Mouse (Mus musculus): ENCODE data around the gene Mc1r. TPM values are rescaled to one million over a fixed set of nuclear protein-coding genes. Genes with fewer than 3 reads are reported as not detected.

Gene Mc1r
- polyA plus RNA-seq (2012; fragmentation: generic; extraction: Trizol): 0.01 TPM
- long read RNA-seq, experiment 1: 0 reads
- long read RNA-seq, experiment 2: 0 reads

DNA sequence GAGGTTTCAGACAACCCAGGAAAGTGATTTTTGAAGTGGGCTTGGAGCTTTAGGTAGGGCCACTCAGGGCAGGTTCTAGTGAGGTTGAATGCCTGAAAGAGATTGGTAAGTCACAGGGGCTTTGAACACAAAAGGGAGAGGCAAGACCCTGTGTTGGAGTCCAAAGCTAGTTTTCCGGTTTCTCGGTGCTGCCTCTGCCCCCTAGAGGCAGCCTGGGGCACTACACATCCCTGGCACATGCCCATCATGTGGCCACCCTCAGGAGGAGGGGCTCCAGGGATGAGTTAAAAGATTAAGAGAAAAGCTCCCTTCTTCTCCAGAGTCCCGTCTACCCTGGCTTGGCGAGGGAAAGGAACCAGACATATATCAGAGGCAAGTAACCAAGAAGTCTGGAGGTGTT is at the start of gene Mc1r:
Mc1r (plus strand) TSS at position 322 of the 400 bp plus-strand sequence.
- Histone ChIP-seq H3K79me2 (ENCODE audit: control insufficient read depth, insufficient read depth) (no peaks in the 10 kb centered on the region), H3K4me3 (ENCODE audit: insufficient read depth, poor library complexity, severe bottlenecking) (no peak within 1 kb of the TSS), H3K79me3 (ENCODE audit: low read depth) (no peaks in the 10 kb centered on the region), H3K36me3 (ENCODE audit: control insufficient read depth, insufficient read depth) (peaks cover 11% of the 10 kb centered on the region), H3ac (ENCODE audit: control insufficient read depth, insufficient read length, low read depth) (no peak within 1 kb of the TSS), H3K27me3 (ENCODE audit: control insufficient read depth, insufficient read depth, insufficient read length) (no peaks in the 10 kb centered on the region)
- TF ChIP-seq CEBPB (IDR thresholded peaks at IDR 0.05; ENCODE audit: low read depth) (no peak), USF1 (IDR thresholded peaks at IDR 0.05; ENCODE audit: low read depth) (peak; percentile 74), MYOG (IDR thresholded peaks at IDR 0.05; ENCODE audit: control insufficient read depth, extremely low read depth, insufficient read length) (no peak), CTCF (IDR thresholded peaks at IDR 0.05; ENCODE audit: control insufficient read depth, insufficient read depth, insufficient read length) (peak; percentile 52), MAX (IDR thresholded peaks at IDR 0.05) (no peak), FOSL1 (IDR thresholded peaks at IDR 0.05; ENCODE audit: insufficient read depth, low read length, poor library complexity, severe bottlenecking) (no peak), MYOD1 (IDR thresholded peaks at IDR 0.05; ENCODE audit: control insufficient read depth, insufficient read length, low read depth) (no peak)

DNA sequence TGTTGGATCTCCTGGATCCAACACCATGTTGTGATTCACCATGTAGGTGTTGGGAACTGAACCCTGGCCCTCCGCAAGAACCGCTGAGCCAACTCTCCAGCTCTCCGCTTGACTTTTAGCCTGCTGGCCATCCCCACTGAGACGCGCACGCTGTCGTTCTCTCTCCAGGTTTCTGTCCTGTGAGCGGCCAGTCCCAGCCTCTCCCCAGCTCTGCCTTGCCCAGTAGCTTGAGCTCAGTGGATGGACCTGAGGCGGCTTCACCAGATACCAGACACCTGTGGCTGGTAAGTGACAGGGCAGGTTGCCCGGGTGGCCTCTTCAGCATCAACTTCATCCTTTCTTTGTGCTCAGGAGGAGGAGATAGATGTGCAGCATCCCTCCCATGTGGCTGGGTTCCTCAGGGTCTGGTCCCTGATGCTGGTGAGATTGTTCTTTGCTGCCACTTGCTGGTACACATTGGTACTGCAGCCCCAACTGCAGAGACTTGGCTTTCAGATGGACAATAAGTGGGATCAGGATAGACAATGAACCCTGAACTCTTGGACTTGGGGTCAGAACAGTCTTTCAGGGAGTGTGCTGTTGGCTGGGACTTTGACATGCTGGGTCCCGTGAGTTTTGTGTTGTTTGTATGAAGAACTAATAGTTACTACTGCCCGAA is 45.7 kb upstream of the Mc1r start:
- Histone ChIP-seq H3K27me3 (ENCODE audit: control insufficient read depth, insufficient read depth, insufficient read length) (no peaks in the 10 kb centered on the region), H3K79me3 (ENCODE audit: low read depth) (no peaks in the 10 kb centered on the region), H3K79me2 (ENCODE audit: control insufficient read depth, insufficient read depth) (no peaks in the 10 kb centered on the region), H3K36me3 (ENCODE audit: control insufficient read depth, insufficient read depth) (peaks cover 7% of the 10 kb centered on the region), H3K4me3 (ENCODE audit: insufficient read depth, poor library complexity, severe bottlenecking) (no peak overlapping the region), H3ac (ENCODE audit: control insufficient read depth, insufficient read length, low read depth) (no peak overlapping the region)
- no peak for TF ChIP-seq MYOD1 (IDR thresholded peaks at IDR 0.05; ENCODE audit: control insufficient read depth, insufficient read length, low read depth)
- TF ChIP-seq USF1 (IDR thresholded peaks at IDR 0.05; ENCODE audit: low read depth): no peak
- TF ChIP-seq MAX (IDR thresholded peaks at IDR 0.05): no peak
- peak; percentile 59 for TF ChIP-seq CTCF (IDR thresholded peaks at IDR 0.05; ENCODE audit: control insufficient read depth, insufficient read depth, insufficient read length)

DNA sequence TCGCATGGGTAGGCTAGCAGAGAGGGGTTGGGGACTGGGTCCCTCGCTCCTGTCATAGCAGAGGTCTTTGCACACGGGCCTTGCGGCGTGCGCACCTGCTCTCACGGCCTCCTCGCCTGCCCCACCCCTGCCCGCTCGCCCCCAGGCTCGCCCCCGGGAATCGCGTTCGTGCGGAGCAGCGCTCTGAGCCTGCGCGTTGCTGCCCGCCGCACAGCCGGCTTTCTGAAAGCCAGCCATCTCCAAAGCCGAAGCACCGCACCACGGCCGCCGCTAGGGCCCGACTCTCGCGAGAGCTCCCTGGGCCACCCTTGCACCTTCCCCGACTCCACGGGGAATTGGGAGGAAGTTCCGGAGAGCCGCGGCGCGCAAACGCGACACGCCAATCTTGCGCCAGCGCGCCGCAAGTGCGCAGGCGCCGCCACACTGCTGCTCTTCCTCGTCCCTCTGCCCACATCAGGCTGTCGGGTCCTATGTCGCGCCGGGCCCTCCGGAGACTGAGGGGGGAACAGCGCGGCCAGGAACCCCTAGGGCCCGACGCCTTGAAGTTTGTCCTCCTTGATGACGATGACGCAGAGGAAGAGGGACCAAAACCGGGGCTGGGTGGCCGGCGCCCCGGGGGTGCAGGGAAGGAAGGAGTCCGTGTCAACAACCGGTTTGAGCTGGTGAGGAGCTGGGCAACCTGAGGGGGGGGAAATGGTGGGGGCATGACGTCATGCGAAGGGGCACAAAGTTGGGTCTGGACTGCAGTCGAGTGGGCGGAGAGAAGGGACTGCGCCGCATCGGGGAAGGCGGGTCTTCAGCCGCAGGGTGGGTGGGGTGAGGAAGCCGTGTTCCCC is 33.3 kb upstream of the Mc1r start, which contains the start of gene Tcf25:
Tcf25 (plus strand) TSS at position 351 of the 836 bp plus-strand sequence.
- H3K79me3 ChIP-seq (ENCODE audit: low read depth): peaks cover 32% of the 10 kb centered on the region
- peak within 1 kb of the TSS; percentile 87 for H3ac ChIP-seq (ENCODE audit: control insufficient read depth, insufficient read length, low read depth)
- H3K4me3 ChIP-seq (ENCODE audit: insufficient read depth, poor library complexity, severe bottlenecking): peak within 1 kb of the TSS; percentile 84
- no peaks in the 10 kb centered on the region for H3K27me3 ChIP-seq (ENCODE audit: control insufficient read depth, insufficient read depth, insufficient read length)
- peaks cover 45% of the 10 kb centered on the region for H3K79me2 ChIP-seq (ENCODE audit: control insufficient read depth, insufficient read depth)
- peaks cover 16% of the 10 kb centered on the region for H3K36me3 ChIP-seq (ENCODE audit: control insufficient read depth, insufficient read depth)
- TF ChIP-seq USF1 (IDR thresholded peaks at IDR 0.05; ENCODE audit: low read depth): no peak
- TF ChIP-seq CTCF (IDR thresholded peaks at IDR 0.05; ENCODE audit: control insufficient read depth, insufficient read depth, insufficient read length): peak; percentile 5

DNA sequence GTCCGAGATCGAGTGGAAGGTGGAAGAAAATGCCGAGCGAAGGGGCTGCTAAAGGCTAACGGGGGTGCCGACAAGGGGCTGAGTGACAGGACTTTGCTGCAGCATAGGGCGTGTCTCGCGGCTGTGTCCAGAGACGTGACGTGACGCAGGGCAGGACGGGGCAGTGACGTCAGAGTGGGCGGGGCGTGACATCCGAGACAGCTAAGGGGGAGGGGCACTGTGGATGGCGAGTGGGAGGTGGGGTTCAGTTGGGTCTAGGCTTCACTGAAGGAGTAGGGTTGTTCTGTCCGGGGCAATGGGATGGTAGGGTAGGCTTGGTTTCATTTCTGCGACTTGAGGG is 32.7 kb upstream of the Mc1r start:
- peaks cover 51% of the 10 kb centered on the region for H3K79me2 ChIP-seq (ENCODE audit: control insufficient read depth, insufficient read depth)
- peaks cover 36% of the 10 kb centered on the region for H3K79me3 ChIP-seq (ENCODE audit: low read depth)
- H3K27me3 ChIP-seq (ENCODE audit: control insufficient read depth, insufficient read depth, insufficient read length): no peaks in the 10 kb centered on the region
- TF ChIP-seq MAX (IDR thresholded peaks at IDR 0.05) (no peak), MYOG (IDR thresholded peaks at IDR 0.05; ENCODE audit: control insufficient read depth, extremely low read depth, insufficient read length) (no peak), CTCF (IDR thresholded peaks at IDR 0.05; ENCODE audit: control insufficient read depth, insufficient read depth, insufficient read length) (no peak), MYOD1 (IDR thresholded peaks at IDR 0.05; ENCODE audit: control insufficient read depth, insufficient read length, low read depth) (no peak), FOSL1 (IDR thresholded peaks at IDR 0.05; ENCODE audit: insufficient read depth, low read length, poor library complexity, severe bottlenecking) (no peak), CEBPB (IDR thresholded peaks at IDR 0.05; ENCODE audit: low read depth) (no peak), USF1 (IDR thresholded peaks at IDR 0.05; ENCODE audit: low read depth) (no peak)
- H3K4me3 ChIP-seq (ENCODE audit: insufficient read depth, poor library complexity, severe bottlenecking): peak overlapping the region; percentile 84
- H3ac ChIP-seq (ENCODE audit: control insufficient read depth, insufficient read length, low read depth): peak overlapping the region; percentile 87
- H3K36me3 ChIP-seq (ENCODE audit: control insufficient read depth, insufficient read depth): peaks cover 16% of the 10 kb centered on the region

DNA sequence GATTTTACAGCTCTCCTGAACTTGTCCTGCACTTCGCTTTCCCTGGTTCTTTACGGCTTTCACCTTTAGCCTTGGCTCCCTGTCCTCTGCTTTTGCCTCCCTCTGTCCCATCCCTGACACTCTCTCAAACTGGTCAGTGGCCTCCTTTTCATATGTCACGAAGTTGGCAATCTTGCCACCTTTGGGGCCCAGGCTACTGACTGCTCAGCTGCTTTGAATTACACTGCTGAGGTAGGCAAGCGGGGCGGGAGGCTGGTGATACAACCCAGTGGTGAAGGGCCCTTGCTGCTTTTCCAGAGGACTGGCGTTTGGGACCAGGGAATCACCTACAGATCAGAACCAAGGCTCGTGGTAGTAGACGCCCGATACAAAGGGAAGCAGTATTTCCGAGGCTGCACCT is 31.2 kb upstream of the Mc1r start:
- H3ac ChIP-seq (ENCODE audit: control insufficient read depth, insufficient read length, low read depth): no peak overlapping the region
- peaks cover 16% of the 10 kb centered on the region for H3K36me3 ChIP-seq (ENCODE audit: control insufficient read depth, insufficient read depth)
- TF ChIP-seq CTCF (IDR thresholded peaks at IDR 0.05; ENCODE audit: control insufficient read depth, insufficient read depth, insufficient read length): no peak
- no peak for TF ChIP-seq FOSL1 (IDR thresholded peaks at IDR 0.05; ENCODE audit: insufficient read depth, low read length, poor library complexity, severe bottlenecking)
- TF ChIP-seq MYOG (IDR thresholded peaks at IDR 0.05; ENCODE audit: control insufficient read depth, extremely low read depth, insufficient read length): no peak
- TF ChIP-seq CEBPB (IDR thresholded peaks at IDR 0.05; ENCODE audit: low read depth): no peak
- TF ChIP-seq MYOD1 (IDR thresholded peaks at IDR 0.05; ENCODE audit: control insufficient read depth, insufficient read length, low read depth): no peak
- TF ChIP-seq MAX (IDR thresholded peaks at IDR 0.05): no peak
- no peak for TF ChIP-seq USF1 (IDR thresholded peaks at IDR 0.05; ENCODE audit: low read depth)
- peaks cover 66% of the 10 kb centered on the region for H3K79me2 ChIP-seq (ENCODE audit: control insufficient read depth, insufficient read depth)
- H3K79me3 ChIP-seq (ENCODE audit: low read depth): peaks cover 49% of the 10 kb centered on the region
- H3K27me3 ChIP-seq (ENCODE audit: control insufficient read depth, insufficient read depth, insufficient read length): no peaks in the 10 kb centered on the region
- H3K4me3 ChIP-seq (ENCODE audit: insufficient read depth, poor library complexity, severe bottlenecking): no peak overlapping the region

All from C2C12 (cell line).